Mouse (Mus musculus): ENCODE measurements at regions not wholly inside any gene's neighbourhood (a gene's known extent, or its start where the extent isn't known, plus 50 kb on each side); places are given as distances from the start of the nearest gene placed in this dataset.
"Not testable (repeated sequence)": the region's sequence is repeated elsewhere in the genome, so short reads cannot be mapped to it uniquely, and the experiment has no call there.

DNA sequence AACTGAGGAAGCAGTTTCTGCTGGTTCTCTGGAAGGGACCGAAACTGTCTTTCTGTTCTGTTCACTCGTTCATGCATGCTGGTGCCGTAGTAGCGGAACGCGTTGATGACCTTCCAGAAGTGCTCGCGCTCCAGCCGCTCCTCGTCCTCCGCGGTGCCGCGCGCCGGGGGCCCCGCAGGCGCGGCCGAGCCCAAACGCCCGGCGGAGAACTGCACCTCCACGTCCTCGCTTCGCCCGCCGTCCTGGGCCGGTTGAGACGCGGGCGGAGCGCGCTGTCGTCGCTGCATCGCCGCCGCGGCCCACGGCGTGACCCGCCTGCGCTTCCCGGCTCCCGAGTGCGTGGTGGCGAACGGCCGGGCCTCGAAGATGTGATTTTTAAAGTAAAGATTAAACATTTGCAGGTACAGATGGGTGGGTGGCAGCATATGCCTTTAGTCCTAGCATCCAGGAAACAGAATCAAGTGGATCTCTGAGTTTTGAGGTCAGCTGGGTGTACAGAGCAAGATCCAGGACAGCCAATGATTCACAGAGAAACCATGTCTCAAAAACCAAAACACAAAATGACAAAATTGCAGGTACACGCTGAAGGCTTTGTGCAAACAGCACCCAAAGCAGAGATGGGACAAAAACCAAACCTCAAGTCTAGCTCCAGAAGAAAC lies 206.3 kb downstream of the Cd109 start:
- not testable (repeated sequence) for TF ChIP-seq CTCF (IDR thresholded peaks at IDR 0.05; ENCODE audit: low read depth, low read length); POLR2A (IDR thresholded peaks at IDR 0.05; ENCODE audit: extremely low read depth, insufficient read depth, low read length)
